Mouse (Mus musculus) myocyte (in vitro differentiated cells): Measurements from ENCODE around the gene Flvcr1.

Source experiments
- CEBPB ChIP-seq: IDR thresholded peaks from 2 replicates; pipeline ENCODE4 v1.6.1; 2011; ENCODE audit warnings: mild to moderate bottlenecking, moderate library complexity; ENCODE audit not compliant: poor library complexity, insufficient read depth, severe bottlenecking
- MAX ChIP-seq: IDR thresholded peaks from one replicate; pipeline ENCODE4 v1.6.1; 2011; ENCODE audit warnings: low read depth, mild to moderate bottlenecking, control low read depth
- POLR2A ChIP-seq: IDR thresholded peaks from one replicate; pipeline ENCODE4 v1.6.1; 2011; ENCODE audit warnings: low read depth, mild to moderate bottlenecking, control low read depth, moderate library complexity; ENCODE audit not compliant: insufficient read length
- USF1 ChIP-seq: IDR thresholded peaks from one replicate; pipeline ENCODE4 v1.6.1; 2011; ENCODE audit warnings: low read depth, mild to moderate bottlenecking, control low read depth, moderate library complexity

DNA sequence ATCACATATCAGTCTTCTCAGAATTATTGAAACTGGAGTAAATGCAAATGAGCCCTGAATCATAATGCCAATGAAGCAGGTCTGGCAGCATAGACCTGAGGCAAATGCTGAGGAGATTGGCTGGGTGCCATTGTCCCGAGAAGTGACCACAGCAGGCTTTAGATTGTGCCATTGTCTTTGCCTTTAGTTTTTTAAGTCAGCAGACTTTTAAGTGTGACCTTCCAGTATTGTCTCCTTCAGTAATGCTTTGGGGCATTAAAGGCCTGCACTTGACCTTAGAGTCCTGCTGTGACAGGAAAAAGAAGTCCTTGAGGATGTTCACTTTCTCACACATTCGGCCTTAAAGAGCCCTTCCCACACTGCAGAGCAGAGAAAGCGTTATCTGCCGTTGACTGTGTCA, 44.3 kb upstream of the Flvcr1 start:
- TF ChIP-seq CEBPB: no peak
- no peak for TF ChIP-seq USF1
- TF ChIP-seq POLR2A: no peak
- TF ChIP-seq MAX: no peak
